Mouse (Mus musculus): ENCODE measurements around the gene Hipk3. TPM values are rescaled to one million over a fixed set of nuclear protein-coding genes. Genes with fewer than 3 reads are reported as not detected.

Hipk3 gene
- polyA plus RNA-seq, 1 experiment from 2014 or later = 22.5 TPM

- Histone ChIP-seq H3K4me3 (ENCODE audit: low read depth, low read length) (no peak overlapping the region), H3K4me2 (ENCODE audit: low read length) (no peak overlapping the region), H3K9ac (ENCODE audit: low read length) (no peak overlapping the region), H3K36me3 (ENCODE audit: control insufficient read depth, insufficient read depth, low read length) (no peaks in the 10 kb centered on the region), H3K27ac (ENCODE audit: low read depth) (no peak overlapping the region), H3K4me1 (replicated peaks; ENCODE audit: control insufficient read depth, insufficient read depth, low read length) (0 out of 2 replicates have a peak, but pooled peaks cover 3% of the 10 kb centered on the region), H3K9me3 (ENCODE audit: control insufficient read depth, low read length) (no peaks in the 10 kb centered on the region), H3K27me3 (replicated peaks; ENCODE audit: control insufficient read depth, insufficient read depth, low read length) (peaks cover 61% of the 10 kb centered on the region)
- 68% methylated on average over 4 of the region's 4 CpGs for WGBS
- ATAC-seq (replicated peaks; ENCODE audit: low FRiP score, low TSS enrichment, low read depth) (no peak), DNase-seq (ENCODE audit: low spot score) (no peak)
Measured at GRCm38 (mm10) chr2:104407913-104408312, 86.3 kb downstream of the Hipk3 start.

- no peak overlapping the region for H3K9ac ChIP-seq (ENCODE audit: low read length)
- ATAC-seq (replicated peaks; ENCODE audit: low FRiP score, low TSS enrichment, low read depth) = no peak
- H3K27me3 ChIP-seq (replicated peaks; ENCODE audit: control insufficient read depth, insufficient read depth, low read length) = peaks cover 25% of the 10 kb centered on the region
- DNase-seq (ENCODE audit: low spot score) = no peak
- no peak overlapping the region for H3K27ac ChIP-seq (ENCODE audit: low read depth)
- H3K4me2 ChIP-seq (ENCODE audit: low read length) = no peak overlapping the region
- H3K36me3 ChIP-seq (ENCODE audit: control insufficient read depth, insufficient read depth, low read length) = no peaks in the 10 kb centered on the region
- H3K9me3 ChIP-seq (ENCODE audit: control insufficient read depth, low read length) = 0 out of 2 replicates have a peak, but pooled peaks cover 5% of the 10 kb centered on the region
- no peaks in the 10 kb centered on the region for H3K4me1 ChIP-seq (replicated peaks; ENCODE audit: control insufficient read depth, insufficient read depth, low read length)
- H3K4me3 ChIP-seq (ENCODE audit: low read depth, low read length) = no peak overlapping the region
- 84% methylated on average over 6 of the region's 6 CpGs for WGBS
Measured at GRCm38 (mm10) chr2:104404036-104404435, 90.2 kb downstream of the Hipk3 start.

- ATAC-seq (replicated peaks; ENCODE audit: low FRiP score, low TSS enrichment, low read depth) (no peak), DNase-seq (ENCODE audit: low spot score) (no peak)
- no peak overlapping the region for H3K27ac ChIP-seq (ENCODE audit: low read depth)
- no peaks in the 10 kb centered on the region for H3K27me3 ChIP-seq (replicated peaks; ENCODE audit: control insufficient read depth, insufficient read depth, low read length)
- 81% methylated on average over 6 of the region's 6 CpGs for WGBS
- no peak overlapping the region for H3K4me3 ChIP-seq (ENCODE audit: low read depth, low read length)
- 0 out of 2 replicates have a peak, but pooled peaks cover 5% of the 10 kb centered on the region for H3K9me3 ChIP-seq (ENCODE audit: control insufficient read depth, low read length)
- H3K36me3 ChIP-seq (ENCODE audit: control insufficient read depth, insufficient read depth, low read length) = no peaks in the 10 kb centered on the region
- H3K4me2 ChIP-seq (ENCODE audit: low read length) = no peak overlapping the region
- H3K4me1 ChIP-seq (replicated peaks; ENCODE audit: control insufficient read depth, insufficient read depth, low read length) = no peaks in the 10 kb centered on the region
- no peak overlapping the region for H3K9ac ChIP-seq (ENCODE audit: low read length)
Measured at GRCm38 (mm10) chr2:104398651-104399290, 95.5 kb downstream of the Hipk3 start.

- Histone ChIP-seq H3K27ac (ENCODE audit: low read depth) (no peak overlapping the region), H3K4me1 (replicated peaks; ENCODE audit: control insufficient read depth, insufficient read depth, low read length) (no peaks in the 10 kb centered on the region), H3K27me3 (replicated peaks; ENCODE audit: control insufficient read depth, insufficient read depth, low read length) (no peaks in the 10 kb centered on the region), H3K4me3 (ENCODE audit: low read depth, low read length) (no peak overlapping the region), H3K4me2 (ENCODE audit: low read length) (no peak overlapping the region), H3K9me3 (ENCODE audit: control insufficient read depth, low read length) (0 out of 2 replicates have a peak, but pooled peaks cover 5% of the 10 kb centered on the region), H3K36me3 (ENCODE audit: control insufficient read depth, insufficient read depth, low read length) (no peaks in the 10 kb centered on the region), H3K9ac (ENCODE audit: low read length) (no peak overlapping the region)
- 77% methylated on average over 9 of the region's 9 CpGs for WGBS
- no peak for ATAC-seq (replicated peaks; ENCODE audit: low FRiP score, low TSS enrichment, low read depth)
- DNase-seq (ENCODE audit: low spot score) = no peak
Measured at GRCm38 (mm10) chr2:104395961-104396360, 98.3 kb downstream of the Hipk3 start.

- H3K4me1 ChIP-seq (replicated peaks; ENCODE audit: control insufficient read depth, insufficient read depth, low read length) = no peaks in the 10 kb centered on the region
- H3K9me3 ChIP-seq (ENCODE audit: control insufficient read depth, low read length) = no peaks in the 10 kb centered on the region
- no peak overlapping the region for H3K27ac ChIP-seq (ENCODE audit: low read depth)
- no peak overlapping the region for H3K9ac ChIP-seq (ENCODE audit: low read length)
- no peaks in the 10 kb centered on the region for H3K36me3 ChIP-seq (ENCODE audit: control insufficient read depth, insufficient read depth, low read length)
- WGBS = 70% methylated on average over 2 of the region's 2 CpGs
- no peak overlapping the region for H3K4me2 ChIP-seq (ENCODE audit: low read length)
- H3K27me3 ChIP-seq (replicated peaks; ENCODE audit: control insufficient read depth, insufficient read depth, low read length) = no peaks in the 10 kb centered on the region
- no peak overlapping the region for H3K4me3 ChIP-seq (ENCODE audit: low read depth, low read length)
- no peak for DNase-seq (ENCODE audit: low spot score)
- ATAC-seq (replicated peaks; ENCODE audit: low FRiP score, low TSS enrichment, low read depth) = no peak
Measured at GRCm38 (mm10) chr2:104394769-104395168, 99.5 kb downstream of the Hipk3 start.

GRCm38 (mm10) chr2:104392700-104393312, 101.4 kb downstream of the Hipk3 start:
- no peaks in the 10 kb centered on the region for H3K27me3 ChIP-seq (replicated peaks; ENCODE audit: control insufficient read depth, insufficient read depth, low read length)
- no peaks in the 10 kb centered on the region for H3K9me3 ChIP-seq (ENCODE audit: control insufficient read depth, low read length)
- H3K27ac ChIP-seq (ENCODE audit: low read depth) = no peak overlapping the region
- no peak overlapping the region for H3K9ac ChIP-seq (ENCODE audit: low read length)
- no peak overlapping the region for H3K4me2 ChIP-seq (ENCODE audit: low read length)
- H3K4me1 ChIP-seq (replicated peaks; ENCODE audit: control insufficient read depth, insufficient read depth, low read length) = no peaks in the 10 kb centered on the region
- WGBS = 59% methylated on average over 4 of the region's 4 CpGs
- no peak overlapping the region for H3K4me3 ChIP-seq (ENCODE audit: low read depth, low read length)
- no peak for ATAC-seq (replicated peaks; ENCODE audit: low FRiP score, low TSS enrichment, low read depth)
- DNase-seq (ENCODE audit: low spot score) = no peak
- no peaks in the 10 kb centered on the region for H3K36me3 ChIP-seq (ENCODE audit: control insufficient read depth, insufficient read depth, low read length)

GRCm38 (mm10) chr2:104389231-104389630, 105.0 kb downstream of the Hipk3 start:
- Histone ChIP-seq H3K4me2 (ENCODE audit: low read length) (no peak overlapping the region), H3K4me1 (replicated peaks; ENCODE audit: control insufficient read depth, insufficient read depth, low read length) (no peaks in the 10 kb centered on the region), H3K9me3 (ENCODE audit: control insufficient read depth, low read length) (no peaks in the 10 kb centered on the region), H3K36me3 (ENCODE audit: control insufficient read depth, insufficient read depth, low read length) (no peaks in the 10 kb centered on the region), H3K27me3 (replicated peaks; ENCODE audit: control insufficient read depth, insufficient read depth, low read length) (no peaks in the 10 kb centered on the region), H3K4me3 (ENCODE audit: low read depth, low read length) (no peak overlapping the region), H3K27ac (ENCODE audit: low read depth) (no peak overlapping the region), H3K9ac (ENCODE audit: low read length) (no peak overlapping the region)
- WGBS = 90% methylated on average over 11 of the region's 11 CpGs
- DNase-seq (ENCODE audit: low spot score) = no peak
- no peak for ATAC-seq (replicated peaks; ENCODE audit: low FRiP score, low TSS enrichment, low read depth)

GRCm38 (mm10) chr2:104385941-104386340, 108.3 kb downstream of the Hipk3 start:
- ATAC-seq (replicated peaks; ENCODE audit: low FRiP score, low TSS enrichment, low read depth) = no peak

GRCm38 (mm10) chr2:104383589-104383988, 110.7 kb downstream of the Hipk3 start:
- no peak overlapping the region for H3K9ac ChIP-seq (ENCODE audit: low read length)
- H3K4me3 ChIP-seq (ENCODE audit: low read depth, low read length) = no peak overlapping the region
- DNase-seq (ENCODE audit: low spot score) = no peak
- H3K36me3 ChIP-seq (ENCODE audit: control insufficient read depth, insufficient read depth, low read length) = no peaks in the 10 kb centered on the region
- H3K4me1 ChIP-seq (replicated peaks; ENCODE audit: control insufficient read depth, insufficient read depth, low read length) = no peaks in the 10 kb centered on the region
- no peaks in the 10 kb centered on the region for H3K9me3 ChIP-seq (ENCODE audit: control insufficient read depth, low read length)
- ATAC-seq (replicated peaks; ENCODE audit: low FRiP score, low TSS enrichment, low read depth) = no peak
- WGBS = 93% methylated on average over 4 of the region's 4 CpGs
- no peak overlapping the region for H3K4me2 ChIP-seq (ENCODE audit: low read length)
- no peak overlapping the region for H3K27ac ChIP-seq (ENCODE audit: low read depth)
- H3K27me3 ChIP-seq (replicated peaks; ENCODE audit: control insufficient read depth, insufficient read depth, low read length) = peaks cover 6% of the 10 kb centered on the region; the same call in 1 of the 2 replicates

More at GRCm38 (mm10) chr2:104385941-104386340, 108.3 kb downstream of the Hipk3 start:
- Histone ChIP-seq H3K9ac (ENCODE audit: low read length) (no peak overlapping the region), H3K4me3 (ENCODE audit: low read depth, low read length) (no peak overlapping the region), H3K27ac (ENCODE audit: low read depth) (no peak overlapping the region), H3K27me3 (replicated peaks; ENCODE audit: control insufficient read depth, insufficient read depth, low read length) (no peaks in the 10 kb centered on the region), H3K9me3 (ENCODE audit: control insufficient read depth, low read length) (no peaks in the 10 kb centered on the region), H3K4me1 (replicated peaks; ENCODE audit: control insufficient read depth, insufficient read depth, low read length) (no peaks in the 10 kb centered on the region), H3K36me3 (ENCODE audit: control insufficient read depth, insufficient read depth, low read length) (no peaks in the 10 kb centered on the region), H3K4me2 (ENCODE audit: low read length) (no peak overlapping the region)
- no peak for DNase-seq (ENCODE audit: low spot score)
- WGBS = 88% methylated on average over 2 of the region's 2 CpGs

All from intestine, embryonic 14.5 days (tissue).